Mouse (Mus musculus) gastrocnemius, postnatal 36 days (tissue): ENCODE measurements around the gene Katna1. TPM values are rescaled to one million over a fixed set of nuclear protein-coding genes. Genes with fewer than 3 reads are reported as not detected.
A peak's percentile ranks its signal among the peaks of the same experiment; 100 is the strongest.
"Not testable (repeated sequence)": the region's sequence is repeated elsewhere in the genome, so short reads cannot be mapped to it uniquely, and the experiment has no call there.

ENCODE experiments used
- DNase-seq, 2 experiments: peaks; one replicate each; pipeline ENCODE4 v3.0.0; 2022
- intact Hi-C: fragments of 180-260 bp; cut with DNase I; formaldehyde crosslinking; loops from one replicate; pipeline ENCODE4 v1.15.1; 2025
- long read RNA-seq, 2 experiments: library from polyadenylated mRNA; stranded (forward); transcript quantifications; one replicate each; pipeline ENCODE4 v2.0.0; 2021
- total RNA-seq, 2 experiments: library from RNA; stranded (reverse); gene quantifications; 2 replicates each; pipeline ENCODE4 v1.2.3; 2021

Gene Katna1
- 10 to 100 TPM; 10.4 to 10.8 TPM for total RNA-seq
- long read RNA-seq, experiment 1, transcript Katna1-201 (11 exons, 1,774 nt) = major isoform, 11 of 14 reads
- long read RNA-seq, experiment 1, partial matches to known transcripts = 3 of 14 reads
- long read RNA-seq, experiment 1, other reads (novel, unspliced or antisense) = 0 of 14 reads
- long read RNA-seq, experiment 2, transcript Katna1-201 (11 exons, 1,774 nt) = major isoform, 6 of 9 reads
- long read RNA-seq, experiment 2, partial matches to known transcripts = 2 of 9 reads
- long read RNA-seq, experiment 2, other reads (novel, unspliced or antisense) = 1 of 9 reads

DNA sequence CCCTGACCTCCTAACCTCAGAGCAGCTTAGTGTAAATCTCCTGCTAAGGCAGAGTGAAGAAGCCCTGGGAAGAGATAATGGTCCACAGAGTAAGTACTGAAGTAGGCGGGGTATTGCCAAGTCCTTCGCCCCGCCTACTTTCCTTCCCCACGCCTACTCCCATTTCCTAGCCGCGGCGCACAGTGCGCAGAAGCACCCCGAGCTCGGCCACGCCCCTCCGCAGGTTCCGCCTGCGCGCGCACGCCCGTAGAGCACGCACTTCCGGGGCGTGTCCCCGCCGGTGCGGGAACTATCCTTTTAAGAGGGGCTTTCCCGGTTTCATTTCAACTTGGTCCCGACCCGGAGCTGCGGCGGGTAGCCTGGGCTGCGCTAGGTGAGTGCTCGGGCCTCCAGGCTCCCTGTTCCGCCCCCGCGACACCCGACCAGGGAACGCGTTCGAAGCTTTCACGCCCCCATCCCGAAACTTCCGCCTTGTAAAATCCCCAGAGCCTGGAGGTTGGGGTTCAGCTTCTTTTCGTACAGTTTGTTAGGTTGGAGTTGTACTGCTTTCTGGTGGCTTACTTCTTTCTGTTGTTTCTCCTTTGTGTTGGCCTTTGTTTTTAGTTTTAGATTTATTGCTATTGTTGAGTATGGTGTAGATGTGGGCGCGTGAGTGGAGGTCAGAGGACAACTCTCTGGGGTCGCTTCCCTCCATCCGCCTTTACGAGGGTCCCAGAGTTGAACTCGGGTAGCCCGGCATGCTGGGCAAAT, at the start of gene Katna1:
Katna1 (plus strand) TSS at position 250 of the 750 bp plus-strand sequence.
- intact Hi-C loops = no loop called here
- peak; percentile 86 to 90 for DNase-seq

DNA sequence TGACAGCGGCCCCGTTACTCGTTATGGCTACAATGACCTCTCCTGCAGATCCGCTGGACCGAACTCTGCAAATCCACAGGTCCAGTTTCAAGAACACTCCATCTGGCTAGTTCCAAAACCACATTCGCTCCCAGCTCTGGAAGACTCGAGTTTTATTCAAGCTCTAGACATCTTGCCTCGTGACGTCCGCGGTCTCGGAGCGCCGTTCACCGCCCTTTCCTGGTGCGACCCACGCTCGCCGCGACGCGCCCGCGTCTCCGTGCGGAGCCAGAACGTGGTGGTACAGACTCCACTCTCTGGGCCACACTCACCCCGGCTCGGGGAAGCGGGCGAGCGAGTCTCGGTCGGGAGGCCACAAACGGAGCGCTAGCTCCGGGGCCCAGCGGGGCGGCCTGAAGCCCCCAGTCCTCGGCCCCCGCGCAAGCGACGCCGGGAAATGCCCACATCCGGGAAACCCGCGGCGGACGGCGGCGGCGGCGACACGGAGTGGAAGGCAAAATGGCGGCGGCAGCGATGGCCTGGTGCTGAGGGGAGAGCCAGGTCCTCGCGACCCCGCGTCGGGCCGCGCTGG, 45.0 kb upstream of the Katna1 start, which contains the start of the genes Pcmt1 and Lats1:
Pcmt1 (minus strand) TSS at position 406 of the 571 bp plus-strand sequence.
Lats1 (plus strand) TSS at position 484 of the 571 bp plus-strand sequence.
- intact Hi-C loops = no loop called here
- DNase-seq = peak; percentile 81 to 84

DNA sequence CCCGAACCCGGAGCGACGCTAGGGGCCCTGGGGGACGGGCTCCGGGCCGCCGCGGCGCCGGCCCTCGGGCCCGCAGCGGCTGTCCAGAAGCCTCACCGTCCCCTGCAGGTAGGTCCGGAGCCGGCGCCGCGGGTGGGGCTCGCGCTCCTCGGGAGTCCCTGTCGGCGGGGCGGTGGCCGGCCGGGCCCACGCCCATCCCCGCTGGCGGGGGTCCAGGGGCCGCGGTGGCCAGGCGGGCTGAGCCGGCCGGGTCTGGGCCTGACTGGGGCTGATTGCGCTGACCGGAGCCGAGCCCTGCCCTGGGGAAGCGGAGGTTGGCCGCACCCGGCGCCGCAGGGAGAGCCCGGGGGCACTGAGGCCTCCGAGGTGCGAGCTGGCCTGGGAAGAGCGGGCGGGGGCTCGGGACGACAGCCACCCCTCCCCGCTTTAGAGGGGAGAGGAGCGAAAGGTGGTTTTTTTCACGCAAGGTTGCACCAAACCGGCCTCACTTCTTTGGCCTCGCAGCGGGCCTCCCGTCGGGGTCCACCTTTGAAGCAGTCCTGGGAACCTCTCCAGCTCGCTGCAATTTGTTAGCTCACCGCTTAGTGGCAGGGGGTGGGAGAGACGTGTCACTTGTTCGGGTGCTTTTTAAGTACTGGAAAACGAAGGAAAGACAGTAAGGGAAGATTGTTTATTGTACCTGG, 44.3 kb upstream of the Katna1 start:
- intact Hi-C loops = no loop called here
- peak; percentile 73 to 74 for DNase-seq

DNA sequence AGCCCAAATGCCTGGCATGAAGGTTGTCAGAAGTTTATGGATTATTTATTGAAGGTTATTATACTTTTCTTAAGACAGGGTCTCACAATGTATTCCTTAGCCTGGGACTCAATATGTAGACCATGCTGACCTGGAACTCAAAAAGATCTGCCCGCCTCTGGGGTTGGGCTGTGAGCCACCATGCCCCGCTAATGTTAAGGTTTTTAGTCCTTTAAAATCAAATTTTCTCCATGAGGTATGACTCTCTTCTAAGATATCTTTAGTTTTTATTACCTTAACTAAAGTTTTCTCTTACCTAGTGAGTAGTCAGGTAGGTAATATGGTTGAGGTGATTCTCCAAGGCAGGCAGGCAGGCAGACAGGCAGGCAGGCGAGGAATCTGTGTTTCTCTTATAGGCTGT, 43.6 kb upstream of the Katna1 start:
- DNase-seq = no peak
- intact Hi-C loops = no loop called here

DNA sequence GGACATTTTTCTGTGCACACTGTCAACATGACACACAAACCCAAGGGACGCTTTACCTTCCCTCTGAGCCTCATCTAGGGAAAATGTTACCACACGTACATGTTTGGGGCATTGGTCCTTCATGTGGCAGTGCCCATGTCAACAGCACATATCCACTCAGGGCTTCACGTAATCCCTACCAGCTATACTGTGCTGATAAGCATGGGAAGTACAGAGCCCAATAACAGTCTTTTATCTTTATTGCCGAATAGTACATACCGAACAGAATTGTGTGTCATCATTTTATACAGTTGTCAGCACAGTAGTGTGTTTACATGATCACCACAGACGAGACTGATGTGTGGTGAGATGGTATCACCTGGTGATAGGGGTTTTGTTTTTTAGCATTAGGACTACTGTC, 38.9 kb upstream of the Katna1 start:
- no peak for DNase-seq
- intact Hi-C loops = no loop called here

DNA sequence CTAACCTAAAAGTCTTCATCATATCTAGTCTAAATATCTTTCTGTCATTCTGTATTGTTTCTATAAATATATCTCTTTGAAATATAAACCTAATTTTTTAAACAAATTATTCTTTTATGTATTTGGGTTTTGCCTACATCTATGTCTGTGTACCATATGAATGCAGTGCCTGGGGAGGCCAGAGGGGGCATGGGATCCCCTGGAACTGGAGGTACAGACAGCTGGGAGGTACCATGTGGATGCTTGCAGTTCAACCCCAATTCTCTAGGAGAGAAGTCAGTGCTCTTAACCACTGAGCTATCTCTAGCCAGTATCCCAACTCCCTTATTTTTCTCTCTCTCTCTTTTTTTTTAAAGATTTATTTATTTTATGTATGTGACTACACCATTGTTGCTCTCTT, 30.5 kb upstream of the Katna1 start:
- intact Hi-C loops = no loop called here
- no peak for DNase-seq

DNA sequence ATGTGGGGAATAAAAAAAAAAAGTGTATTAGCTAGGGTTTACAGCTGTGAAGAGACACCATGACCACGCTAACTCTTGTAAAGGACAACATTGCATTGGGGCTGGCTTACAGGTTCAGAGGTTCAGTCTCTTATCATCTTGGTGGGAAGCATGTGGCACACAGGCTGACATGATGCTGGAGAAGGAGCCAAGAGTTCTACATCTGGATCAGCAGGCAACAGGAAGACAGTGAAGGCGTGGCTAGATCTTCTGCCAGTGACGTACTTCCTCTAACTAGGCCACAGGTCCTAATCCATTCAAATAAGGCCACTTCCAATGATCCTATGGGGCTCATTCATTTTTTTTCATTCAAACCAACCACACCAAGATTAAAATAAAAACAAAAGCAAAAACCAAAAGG, 25.7 kb upstream of the Katna1 start:
- DNase-seq = no peak
- intact Hi-C loops = no loop called here

DNA sequence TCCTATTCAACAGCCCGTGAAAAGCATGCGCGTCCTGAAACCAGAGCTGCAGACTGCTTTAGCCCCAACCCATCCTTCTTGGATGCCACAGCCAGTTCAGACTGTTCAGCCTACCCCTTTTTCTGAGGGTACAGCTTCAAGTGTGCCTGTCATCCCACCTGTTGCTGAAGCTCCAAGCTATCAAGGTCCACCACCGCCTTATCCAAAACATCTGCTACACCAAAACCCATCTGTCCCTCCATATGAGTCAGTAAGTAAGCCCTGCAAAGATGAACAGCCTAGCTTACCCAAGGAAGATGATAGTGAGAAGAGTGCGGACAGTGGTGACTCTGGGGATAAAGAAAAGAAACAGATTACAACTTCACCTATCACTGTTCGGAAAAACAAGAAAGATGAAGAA, 23.2 kb upstream of the Katna1 start:
- intact Hi-C loops = no loop called here
- DNase-seq = no peak

DNA sequence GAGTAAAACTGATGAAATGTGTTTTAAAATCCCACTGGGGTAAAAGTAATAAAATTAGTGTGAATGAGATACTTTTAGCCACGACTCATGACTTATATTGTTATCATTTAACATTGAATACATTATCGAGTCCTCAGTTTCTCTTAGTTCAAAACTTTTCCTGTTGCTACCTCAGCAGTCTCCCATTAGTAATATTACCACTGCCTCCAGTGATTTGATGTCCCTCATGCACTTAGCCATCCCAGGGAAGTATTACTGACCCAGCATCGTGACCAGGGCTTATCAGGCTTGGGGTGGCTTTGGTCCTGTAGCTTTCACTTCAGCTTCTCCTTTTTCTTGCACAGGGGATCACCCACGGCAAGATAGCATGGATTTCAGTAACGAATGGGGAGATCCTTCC, 15.7 kb upstream of the Katna1 start:
- intact Hi-C loops = no loop called here
- no peak for DNase-seq

DNA sequence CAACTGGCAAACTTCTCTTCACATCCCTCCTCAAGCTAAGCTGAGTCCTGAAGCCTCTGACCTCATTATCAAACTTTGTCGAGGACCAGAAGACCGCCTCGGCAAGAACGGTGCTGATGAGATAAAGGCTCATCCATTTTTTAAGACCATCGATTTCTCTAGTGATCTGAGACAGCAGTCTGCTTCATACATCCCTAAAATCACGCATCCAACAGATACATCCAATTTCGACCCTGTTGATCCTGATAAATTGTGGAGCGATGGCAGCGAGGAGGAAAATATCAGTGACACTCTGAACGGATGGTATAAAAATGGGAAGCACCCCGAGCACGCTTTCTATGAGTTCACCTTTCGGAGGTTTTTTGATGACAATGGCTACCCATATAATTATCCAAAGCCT, 13.3 kb upstream of the Katna1 start:
- no peak for DNase-seq
- intact Hi-C loops = no loop called here

DNA sequence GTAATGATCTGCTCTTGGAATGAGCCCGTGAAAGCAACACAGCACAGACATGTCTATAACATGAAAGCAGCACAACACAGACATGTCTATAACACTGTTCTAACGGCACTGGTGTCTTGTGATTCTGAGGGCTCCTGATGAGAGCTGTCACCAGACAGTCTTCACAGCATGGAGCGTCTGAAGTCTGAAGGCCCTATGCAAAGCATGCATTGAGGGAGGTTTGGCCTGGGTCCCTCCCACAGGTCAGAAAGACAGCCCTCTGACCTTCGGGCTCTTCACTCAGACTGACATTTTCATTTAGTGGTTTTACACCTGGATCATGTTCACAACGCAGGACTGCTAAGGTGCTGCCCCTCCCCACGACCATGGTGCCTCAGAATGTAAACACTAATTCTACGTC, 10.7 kb upstream of the Katna1 start:
- intact Hi-C loops = no loop called here
- DNase-seq = no peak

DNA sequence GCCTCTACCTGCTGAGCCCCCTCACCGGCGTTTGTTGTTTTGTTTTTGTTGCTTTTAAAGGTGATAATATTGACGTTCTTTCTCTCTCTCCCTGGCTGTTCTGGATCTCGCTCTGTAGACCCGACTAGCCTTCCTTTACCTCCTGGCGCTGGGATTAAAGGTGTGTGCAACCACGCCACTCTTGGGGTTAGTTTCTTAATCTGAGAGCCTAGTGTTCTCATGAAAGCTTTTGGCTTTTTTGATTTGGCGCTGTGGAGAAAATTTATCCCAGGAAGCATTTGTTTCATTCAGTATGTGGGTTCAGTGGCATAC, 657 bp downstream of the Katna1 start:
- intact Hi-C loops = no loop called here
- no peak for DNase-seq

DNA sequence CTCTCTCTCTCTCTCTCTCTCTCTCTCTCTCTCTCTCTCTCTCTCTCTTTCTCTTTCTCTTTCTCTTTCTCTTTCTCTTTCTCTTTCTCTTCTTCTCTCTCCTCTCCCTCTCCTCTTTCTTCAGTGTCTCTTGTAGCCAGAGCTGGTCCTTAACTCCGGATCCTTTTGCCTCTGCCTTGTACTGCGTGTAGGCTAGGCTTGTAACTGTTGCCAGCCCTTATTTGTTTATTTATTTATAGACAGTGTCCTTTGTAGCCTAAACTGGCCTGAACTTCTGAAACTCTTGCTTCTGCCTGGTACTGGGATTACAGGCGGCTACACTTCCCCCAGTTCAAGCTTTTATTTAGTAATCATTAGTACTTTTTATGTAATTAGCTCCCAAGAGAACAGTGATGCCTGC, 1.2 kb downstream of the Katna1 start:
- DNase-seq = no peak
- intact Hi-C loops = no loop called here

DNA sequence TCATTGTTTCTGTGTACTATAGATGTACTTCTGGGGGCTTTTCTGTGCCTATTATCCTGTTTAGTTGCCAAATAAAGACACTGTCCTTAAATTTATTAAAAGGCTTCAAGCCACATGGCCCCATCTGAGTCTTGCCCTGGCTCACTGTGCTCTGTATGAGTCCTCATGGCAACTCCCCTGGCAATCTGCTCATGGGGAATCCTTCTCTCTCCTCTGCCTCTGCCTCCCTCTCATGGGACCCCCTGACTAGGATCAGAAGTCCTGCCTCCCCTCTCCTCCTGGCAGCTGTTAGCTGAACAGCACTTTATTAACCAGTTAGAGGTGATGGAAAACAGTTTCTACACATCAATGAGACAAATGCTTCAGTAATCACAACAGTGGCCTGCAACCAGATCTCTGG, 5.8 kb downstream of the Katna1 start:
- no peak for DNase-seq
- intact Hi-C loops = no loop called here

DNA sequence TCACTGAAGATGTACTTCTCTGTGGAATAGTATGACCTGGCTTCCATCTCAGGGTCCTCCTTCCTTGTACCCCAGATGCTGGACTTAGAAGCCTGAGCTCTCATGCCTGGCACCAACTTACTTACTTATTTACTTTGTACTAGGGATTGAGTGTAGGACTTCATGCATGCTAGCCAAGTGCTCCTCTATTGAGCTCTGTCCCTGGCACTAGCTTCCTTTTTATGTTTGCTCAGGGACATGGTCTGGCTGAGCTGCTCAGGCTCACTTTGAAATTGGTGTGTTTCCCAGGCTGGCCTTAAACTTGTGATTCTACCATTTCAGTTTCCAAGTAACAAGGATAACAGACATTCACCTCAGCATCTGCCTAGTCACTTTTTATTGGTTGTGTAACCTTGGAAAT, 11.3 kb downstream of the Katna1 start:
- intact Hi-C loops = no loop called here
- no peak for DNase-seq

DNA sequence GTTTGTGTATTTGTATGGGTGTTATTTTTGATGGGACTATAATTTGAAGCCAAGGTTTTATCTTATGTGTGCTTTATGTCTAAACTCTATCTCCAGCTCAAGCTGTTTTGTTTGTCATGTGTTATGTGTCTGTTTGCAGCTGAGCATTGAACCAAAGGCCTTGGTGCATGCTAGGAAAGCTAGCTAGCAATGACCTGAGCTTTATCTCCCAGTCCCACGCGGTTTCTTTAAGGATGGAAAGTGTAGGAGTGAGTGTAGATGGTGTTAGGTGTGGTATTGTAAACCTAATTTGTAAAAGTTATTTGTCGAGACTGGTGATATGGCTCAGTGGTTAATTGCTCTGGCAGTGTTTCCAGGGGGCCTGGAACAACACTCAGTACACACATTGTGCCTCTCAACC, 12.1 kb downstream of the Katna1 start:
- no peak for DNase-seq
- intact Hi-C loops = no loop called here

DNA sequence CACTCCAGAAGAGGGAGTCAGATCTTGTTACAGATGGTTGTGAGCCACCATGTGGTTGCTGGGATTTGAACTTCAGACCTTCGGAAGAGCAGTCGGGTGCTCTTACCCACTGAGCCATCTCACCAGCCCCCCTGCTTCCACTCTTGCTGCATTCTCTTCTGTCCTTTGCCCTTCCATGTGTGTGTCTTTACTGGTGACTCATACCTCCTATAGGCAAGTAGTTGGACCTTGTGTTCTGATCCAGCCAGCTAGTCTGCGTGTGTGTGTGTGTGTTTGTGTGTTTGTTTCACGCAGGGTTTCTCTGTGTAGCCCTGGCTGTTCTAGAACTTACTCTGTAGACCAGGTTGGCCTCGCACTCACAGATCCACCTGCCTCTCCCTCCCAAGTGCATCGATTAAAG, 19.7 kb downstream of the Katna1 start:
- intact Hi-C loops, DNase-seq: not testable (repeated sequence)

DNA sequence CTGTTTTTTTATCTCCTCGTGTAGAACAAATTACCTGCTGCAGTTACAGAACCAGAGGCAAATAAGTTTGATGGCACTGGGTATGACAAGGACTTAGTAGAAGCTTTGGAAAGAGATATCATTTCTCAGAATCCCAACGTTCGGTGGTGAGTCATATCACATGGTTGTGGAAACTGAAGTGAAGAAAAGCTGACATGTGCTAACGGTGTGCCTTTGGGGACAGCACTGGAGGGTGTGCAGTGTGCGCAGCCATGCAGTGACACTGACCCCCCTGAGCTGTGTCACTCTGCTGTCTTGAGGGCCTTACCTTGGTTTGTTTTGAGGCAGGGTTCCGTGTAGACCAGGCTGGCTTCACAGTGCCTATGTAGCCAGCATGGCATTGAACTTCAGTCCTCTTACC, 23.0 kb downstream of the Katna1 start:
- no peak for DNase-seq
- intact Hi-C loops = no loop called here

DNA sequence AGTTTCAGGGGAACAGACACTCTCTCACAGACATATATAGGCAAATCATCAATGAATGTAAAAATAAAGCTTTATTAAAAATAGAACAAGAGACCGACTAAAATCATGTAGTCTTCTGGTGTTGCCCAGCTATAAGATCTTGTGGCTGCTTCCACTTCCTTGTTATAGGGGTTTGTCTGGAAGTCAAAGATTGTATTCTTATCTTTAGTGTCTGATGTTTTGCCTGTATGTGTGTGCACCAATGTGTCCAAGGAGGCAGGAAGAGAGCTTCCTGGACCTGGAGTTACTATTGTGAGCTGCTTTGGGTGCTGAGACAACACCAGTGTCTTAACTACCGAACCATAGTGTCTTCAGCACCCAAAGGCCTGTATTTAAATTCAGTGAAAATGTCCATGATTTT, 31.7 kb downstream of the Katna1 start:
- intact Hi-C loops = no loop called here
- no peak for DNase-seq

DNA sequence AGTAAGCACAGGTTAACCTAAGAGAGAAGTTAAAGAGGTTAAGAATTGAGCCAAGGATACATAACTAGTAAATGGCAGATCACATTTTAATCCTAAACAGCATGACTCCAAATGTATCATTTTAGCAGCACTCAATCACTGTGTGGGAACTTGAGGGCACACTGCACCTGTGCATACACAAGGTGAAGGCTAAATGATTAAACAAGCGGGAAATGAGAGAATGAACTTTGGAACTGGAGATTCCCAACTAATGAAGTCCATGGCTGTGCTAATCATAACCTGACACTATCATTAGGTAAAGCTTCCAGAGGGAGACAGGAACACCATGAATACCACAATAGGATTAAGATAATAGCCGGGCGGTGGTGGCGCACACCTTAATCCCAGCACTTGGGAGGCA, 46.5 kb downstream of the Katna1 start:
- intact Hi-C loops = no loop called here
- DNase-seq = no peak

DNA sequence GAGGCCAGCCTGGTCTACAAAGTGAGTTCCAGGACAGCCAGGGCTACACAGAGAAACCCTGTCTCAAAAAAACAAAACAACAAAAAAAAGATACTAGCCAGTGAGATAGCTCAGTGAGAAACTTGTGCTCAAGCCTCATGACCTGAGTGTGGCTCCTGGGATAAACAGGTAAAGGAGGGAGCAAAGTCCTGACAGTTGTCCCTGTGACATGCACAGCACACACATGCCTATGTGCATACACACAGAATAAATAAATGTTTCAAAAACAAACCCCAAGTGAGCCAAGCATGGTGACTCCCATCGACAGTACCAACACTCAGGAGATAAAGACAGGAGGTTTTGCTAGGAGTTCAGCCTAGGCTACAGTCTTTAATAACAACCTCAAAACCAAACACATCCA, 47.0 kb downstream of the Katna1 start:
- intact Hi-C loops = no loop called here
- no peak for DNase-seq
